In genomic region chr13:74770480-74770879, GRCm38 (mm10) we compare ENCODE assay signal across 8 mouse cellular contexts. TPM values are rescaled to one million over a fixed set of nuclear protein-coding genes. Genes with fewer than 3 reads are reported as not detected.
A peak's percentile ranks its signal among the peaks of the same experiment; 100 is the strongest.
DNase-seq lines count a peak whose midpoint lies in the region; ATAC-seq lines count a peak whose summit lies in the region.

No protein-coding gene starts in this region.

- H3K27me3 ChIP-seq in forebrain, embryonic 14.5 days (replicated peaks; ENCODE audit: control insufficient read depth, insufficient read depth, low read length): no peaks in the 10 kb centered on the region
- no peaks in the 10 kb centered on the region for H3K27me3 ChIP-seq in neural tube, embryonic 15.5 days (replicated peaks)

- peak overlapping the region; percentile 35 for H3K9ac ChIP-seq in forebrain, embryonic 14.5 days (ENCODE audit: low read length)
- H3K9ac ChIP-seq in neural tube, embryonic 15.5 days (replicated peaks): peak overlapping the region; percentile 32; the same call in 1 of the 2 replicates

- WGBS in forebrain, embryonic 14.5 days: under 1% methylated on average over 21 of the region's 21 CpGs
- WGBS in neural tube, embryonic 15.5 days: under 1% methylated on average over 21 of the region's 21 CpGs

- intact Hi-C loops in heart, postnatal 14 days (cut with DNase I): loop anchor here (5.0 kb wide), 2 partner anchors 37 to 133 kb away; partner anchors contain the start of genes Cast and Erap1

- ATAC-seq in forebrain, embryonic 14.5 days: peak; percentile 96
- peak; percentile 90 for ATAC-seq in neural tube, embryonic 15.5 days (ENCODE audit: low FRiP score)

- no peak overlapping the region for H3K27ac ChIP-seq in forebrain, embryonic 14.5 days (ENCODE audit: low read depth, low read length)
- peak overlapping the region; percentile 60; the same call in 1 of the 2 replicates for H3K27ac ChIP-seq in neural tube, embryonic 15.5 days (replicated peaks)

- peak overlapping the region; percentile 29 for H3K4me3 ChIP-seq in forebrain, embryonic 14.5 days (ENCODE audit: low read depth, low read length)
- H3K4me3 ChIP-seq in neural tube, embryonic 15.5 days (replicated peaks): peak overlapping the region; percentile 46

- H3K9me3 ChIP-seq in forebrain, embryonic 14.5 days (replicated peaks; ENCODE audit: control insufficient read depth, low read length): no peaks in the 10 kb centered on the region
- no peaks in the 10 kb centered on the region for H3K9me3 ChIP-seq in neural tube, embryonic 15.5 days (replicated peaks)

- peak overlapping the region; percentile 61 for H3K4me2 ChIP-seq in forebrain, embryonic 14.5 days (ENCODE audit: low read length)
- H3K4me2 ChIP-seq in neural tube, embryonic 15.5 days: peak overlapping the region; percentile 70

- DNase-seq in ES-CJ7 (ENCODE audit: low read depth, low spot score): peak; percentile 96
- peak; percentile 58 for DNase-seq in cerebellum, adult 11 months
- DNase-seq in forebrain, embryonic 14.5 days (ENCODE audit: low spot score): peak; percentile 85
- peak; percentile 87 to 92 for DNase-seq in heart, postnatal 14 days
- peak; percentile 66 for DNase-seq in layer of hippocampus, adult 11-12 months (ENCODE audit: low spot score)
- peak; percentile 93 to 95 for DNase-seq in lung, adult 18-20 months
- DNase-seq in testis, postnatal 14 days (ENCODE audit: low spot score): peak; percentile 86

- 0 out of 2 replicates have a peak, but pooled peaks cover 3% of the 10 kb centered on the region for H3K4me1 ChIP-seq in forebrain, embryonic 14.5 days (ENCODE audit: control insufficient read depth, insufficient read depth, low read length)
- H3K4me1 ChIP-seq in neural tube, embryonic 15.5 days: peaks cover 7% of the 10 kb centered on the region; the same call in 1 of the 2 replicates

- H3K36me3 ChIP-seq in forebrain, embryonic 14.5 days (ENCODE audit: control insufficient read depth, insufficient read depth, low read length): no peaks in the 10 kb centered on the region
- H3K36me3 ChIP-seq in neural tube, embryonic 15.5 days: no peaks in the 10 kb centered on the region

RNA-seq across cellular contexts. Expression of gene Cast, which starts 38.1 kb away (rescaled TPM):
- polyA plus RNA-seq in forebrain, embryonic 14.5 days (2014; fragmentation: Nextera tagmentation; extraction: Ambion mirVana): 5.3 and 5.9 TPM in 2 replicates
- 10 to 100 TPM; 89.5 to 89.7 TPM for total RNA-seq in heart, postnatal 14 days (2021)
- 10.8 and 14.3 TPM in 2 replicates for polyA plus RNA-seq in neural tube, embryonic 15.5 days (2015; fragmentation: Nextera tagmentation; extraction: Ambion mirVana)
